Mouse (Mus musculus) heart, postnatal 0 days (tissue): ENCODE results near the gene Ttc21a. TPM values are rescaled to one million over a fixed set of nuclear protein-coding genes. Genes with fewer than 3 reads are reported as not detected.

Experiments
- ATAC-seq: fragments of 200-750 bp; cut with Nextera tagmentation; 2 replicates; pipeline ENCODE4 v1.8.0; 2017; ENCODE audit warnings: low read depth, moderate number of reproducible peaks, moderate library complexity; ENCODE audit not compliant: insufficient read depth
- DNase-seq: peaks from one replicate; pipeline ENCODE4 v3.0.0-alpha.2; 2016; ENCODE audit warnings: low spot score
- H3K27ac ChIP-seq: fragments of 300-500 bp; sonication (generic); 2 replicates; pipeline ENCODE4 v1.5.1; 2014; ENCODE audit warnings: low read depth, mild to moderate bottlenecking
- H3K27me3 ChIP-seq: fragments of 300-500 bp; sonication (generic); 2 replicates; pipeline ENCODE4 v1.6.1; 2014; ENCODE audit warnings: low read length, mixed read lengths; ENCODE audit not compliant: control insufficient read depth, insufficient read depth
- H3K36me3 ChIP-seq: fragments of 300-500 bp; sonication (generic); replicated peaks from 2 replicates; pipeline ENCODE4 v1.6.1; 2014; ENCODE audit warnings: low read length, mixed read lengths; ENCODE audit not compliant: control insufficient read depth, insufficient read depth
- H3K4me1 ChIP-seq: fragments of 300-500 bp; sonication (generic); 2 replicates; pipeline ENCODE4 v1.6.1; 2014; ENCODE audit warnings: antibody characterized with exemption; ENCODE audit not compliant: control insufficient read depth, insufficient read depth
- H3K4me2 ChIP-seq: fragments of 300-500 bp; sonication (generic); 2 replicates; pipeline ENCODE4 v1.6.1; 2014; ENCODE audit warnings: low read depth, mild to moderate bottlenecking, low read length, moderate library complexity
- H3K4me3 ChIP-seq: fragments of 300-500 bp; sonication (generic); 2 replicates; pipeline ENCODE4 v1.5.1; 2014; ENCODE audit warnings: low read depth, low read length
- H3K9ac ChIP-seq: fragments of 300-500 bp; sonication (generic); replicated peaks from 2 replicates; pipeline ENCODE4 v1.6.1; 2014; ENCODE audit warnings: low read depth, low read length, mixed read lengths
- H3K9me3 ChIP-seq: fragments of 300-500 bp; sonication (generic); replicated peaks from 2 replicates; pipeline ENCODE4 v1.6.1; 2016; ENCODE audit warnings: low read length; ENCODE audit not compliant: control insufficient read depth
- CTCF ChIP-seq: IDR thresholded peaks from 2 replicates; pipeline ENCODE4 v1.5.1; 2016; ENCODE audit warnings: antibody characterized with exemption, control low read depth, low read depth
- EP300 ChIP-seq: IDR thresholded peaks from 2 replicates; pipeline ENCODE4 v1.6.1; 2016; ENCODE audit warnings: antibody characterized with exemption, low read depth
- WGBS: fragments of 180-500 bp; shearing (Covaris S2); extraction: QIAGEN DNeasy Blood & Tissue Kit; methylation state at CpG from one replicate; pipeline ENCODE4 v1.1.7; 2014; 5-methylcytosine and 5-hydroxymethylcytosine counted together
- polyA plus RNA-seq: library from polyadenylated mRNA; unstranded; fragments of >200 nt; fragmentation: Nextera tagmentation; extraction: Ambion mirVana; gene quantifications from 2 replicates; pipeline ENCODE4 v1.2.1, GENCODE M21; 2015
- total RNA-seq: library from RNA; depleted of rRNA; stranded (reverse); fragments of >200 nt; gene quantifications from 2 replicates; pipeline ENCODE4 v1.2.3, GENCODE M21; 2014; ENCODE audit warnings: low replicate concordance

Ttc21a gene
- total and polyA plus RNA-seq, 2 experiments from 2014 or later = 0.07 TPM; not detected in 1

- TF ChIP-seq EP300 (no peak), CTCF (no peak)
- H3K4me2 ChIP-seq = peak within 1 kb of the TSS; percentile 84
- H3K36me3 ChIP-seq = no peaks in the 10 kb centered on the region
- no peaks in the 10 kb centered on the region for H3K27me3 ChIP-seq
- DNase-seq (peak; percentile 100), ATAC-seq (peak; percentile 100)
- 3% methylated on average over 34 of the region's 34 CpGs for WGBS
- no peaks in the 10 kb centered on the region for H3K9me3 ChIP-seq
- peak within 1 kb of the TSS; percentile 80 for H3K27ac ChIP-seq
- peak within 1 kb of the TSS; percentile 97 for H3K4me3 ChIP-seq
- peak within 1 kb of the TSS; percentile 88 for H3K9ac ChIP-seq
- peaks cover 12% of the 10 kb centered on the region; the same call in 1 of the 2 replicates for H3K4me1 ChIP-seq
Observed at GRCm38 (mm10) chr9:119894339-119895009, 42.9 kb upstream of the Ttc21a start, which contains the start of gene Wdr48. Gene Wdr48 (plus strand): TSS chr9:119894878.

DNA sequence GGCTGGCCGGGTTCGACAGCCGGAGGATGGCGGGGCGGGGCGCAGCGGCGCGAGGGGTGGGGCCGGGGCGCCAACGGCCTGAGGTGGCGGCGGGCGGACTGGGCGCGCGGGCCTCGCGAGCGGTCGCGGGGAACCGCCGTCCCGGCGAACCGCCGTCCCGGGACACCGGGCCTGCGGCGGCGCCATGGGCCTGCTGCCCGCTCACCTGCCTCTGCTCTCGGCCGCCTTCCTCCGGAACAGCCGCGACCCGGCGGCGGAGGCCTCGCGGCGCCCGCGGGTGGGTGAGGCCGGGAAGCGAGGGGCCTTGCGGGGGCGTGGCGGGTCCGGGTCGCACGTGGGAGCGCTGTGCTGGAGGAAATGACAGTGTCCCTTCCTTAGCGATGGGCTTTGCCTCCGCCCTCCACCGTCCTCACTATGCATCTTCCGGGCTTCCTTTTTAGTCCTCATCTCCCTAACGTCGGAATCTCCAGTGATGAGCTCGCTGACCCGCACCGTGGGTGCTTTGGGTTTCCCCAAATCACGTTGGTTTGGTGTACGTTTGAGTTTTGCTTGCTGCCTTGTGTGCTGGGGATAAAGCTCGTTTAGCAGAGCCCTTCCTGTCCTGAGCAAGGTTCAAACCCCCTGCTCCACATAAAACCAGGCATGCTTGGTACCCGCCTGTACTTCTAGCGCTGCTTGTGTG is 42.2 kb upstream of the Ttc21a start:
- Histone ChIP-seq H3K27me3 (no peaks in the 10 kb centered on the region), H3K9me3 (no peaks in the 10 kb centered on the region), H3K36me3 (0 out of 2 replicates have a peak, but pooled peaks cover 5% of the 10 kb centered on the region), H3K4me1 (peaks cover 12% of the 10 kb centered on the region; the same call in 1 of the 2 replicates), H3K9ac (peak overlapping the region; percentile 88), H3K27ac (peak overlapping the region; percentile 80), H3K4me3 (peak overlapping the region; percentile 97), H3K4me2 (peak overlapping the region; percentile 84)
- no peak for TF ChIP-seq CTCF
- no peak for TF ChIP-seq EP300
- DNase-seq (peak; percentile 28), ATAC-seq (peak; percentile 65)
- WGBS = 1% methylated on average over 30 of the region's 71 CpGs

DNA sequence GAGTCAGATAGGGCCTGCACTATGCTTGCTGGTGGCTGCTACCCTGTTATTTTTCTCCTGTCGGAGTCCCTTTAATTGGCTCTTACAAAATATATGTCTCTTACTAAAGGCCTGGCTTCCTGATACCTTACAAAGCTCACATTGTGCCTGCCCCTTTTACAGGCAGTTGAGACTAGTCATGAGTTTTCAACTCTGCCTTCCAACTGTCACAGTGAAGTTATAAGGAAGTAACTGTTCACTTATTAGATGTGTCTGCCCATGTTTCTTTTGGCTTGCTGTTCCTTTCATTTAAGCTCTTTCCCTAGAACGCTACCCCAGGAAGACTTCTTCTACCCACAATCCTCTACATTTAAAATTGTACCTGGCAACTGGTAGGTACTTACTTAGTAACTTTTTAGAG is 38.0 kb upstream of the Ttc21a start:
- peaks cover 9% of the 10 kb centered on the region; the same call in 1 of the 2 replicates for H3K4me1 ChIP-seq
- H3K9ac ChIP-seq = no peak overlapping the region
- no peak overlapping the region for H3K4me3 ChIP-seq
- H3K36me3 ChIP-seq = peaks cover 25% of the 10 kb centered on the region
- H3K9me3 ChIP-seq = no peaks in the 10 kb centered on the region
- H3K27me3 ChIP-seq = no peaks in the 10 kb centered on the region
- TF ChIP-seq EP300 = no peak
- DNase-seq (no peak), ATAC-seq (no peak)
- H3K27ac ChIP-seq = no peak overlapping the region
- no peak overlapping the region for H3K4me2 ChIP-seq
- WGBS = 87% methylated on average over 2 of the region's 2 CpGs

DNA sequence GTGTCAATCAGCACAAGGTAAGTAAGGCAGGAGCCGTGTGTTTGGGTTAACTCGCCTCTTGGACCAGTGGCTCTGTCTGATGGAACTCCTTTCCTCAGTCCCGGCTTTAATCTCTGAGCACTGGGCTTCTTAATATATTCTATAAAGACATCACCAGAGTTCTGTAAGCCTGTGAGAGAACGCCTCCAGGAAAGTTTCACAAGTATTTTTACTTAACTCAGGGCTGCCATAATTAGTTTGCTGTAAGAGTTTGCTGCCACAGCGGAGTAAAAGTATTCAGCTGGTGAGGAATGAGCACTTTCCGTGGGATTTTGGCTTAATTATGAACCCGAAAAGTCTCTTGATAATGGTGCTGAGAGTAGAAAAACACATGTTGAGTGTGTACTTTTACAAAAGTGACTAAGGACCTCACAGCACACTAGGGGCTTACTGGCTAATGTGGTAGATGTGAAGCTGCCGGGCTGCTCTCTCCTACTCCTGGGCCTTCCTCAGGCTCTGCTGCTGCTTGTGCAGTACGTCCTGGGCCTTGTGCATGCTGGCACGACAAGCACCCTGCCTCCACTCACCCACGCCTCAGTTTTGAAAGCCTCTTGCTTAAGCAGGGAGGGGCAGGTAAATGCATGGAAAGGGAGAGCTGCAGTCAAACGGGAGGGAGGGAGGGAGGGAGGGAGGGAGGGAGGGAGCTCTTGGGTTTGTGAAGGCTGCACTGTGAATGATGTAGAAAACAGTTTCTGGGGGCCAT is 34.8 kb upstream of the Ttc21a start:
- WGBS = 82% methylated on average over 12 of the region's 12 CpGs
- Histone ChIP-seq H3K4me2 (no peak overlapping the region), H3K27ac (no peak overlapping the region), H3K9me3 (no peaks in the 10 kb centered on the region), H3K4me3 (no peak overlapping the region), H3K4me1 (no peaks in the 10 kb centered on the region), H3K36me3 (peaks cover 54% of the 10 kb centered on the region), H3K9ac (no peak overlapping the region), H3K27me3 (no peaks in the 10 kb centered on the region)
- no peak for TF ChIP-seq EP300
- TF ChIP-seq CTCF = no peak
- DNase-seq (no peak), ATAC-seq (no peak)

GRCm38 (mm10) chr9:119908708-119909107 is 28.7 kb upstream of the Ttc21a start:
- Histone ChIP-seq H3K4me2 (no peak overlapping the region), H3K4me3 (no peak overlapping the region), H3K9me3 (no peaks in the 10 kb centered on the region), H3K4me1 (no peaks in the 10 kb centered on the region), H3K27ac (no peak overlapping the region), H3K9ac (no peak overlapping the region), H3K36me3 (peaks cover 94% of the 10 kb centered on the region), H3K27me3 (no peaks in the 10 kb centered on the region)
- WGBS = 85% methylated on average over 3 of the region's 3 CpGs
- DNase-seq = no peak
- no peak for ATAC-seq
- TF ChIP-seq EP300 = no peak
- TF ChIP-seq CTCF = no peak
